9 mouse cellular contexts compared by ENCODE assay signal in the genomic region with DNA sequence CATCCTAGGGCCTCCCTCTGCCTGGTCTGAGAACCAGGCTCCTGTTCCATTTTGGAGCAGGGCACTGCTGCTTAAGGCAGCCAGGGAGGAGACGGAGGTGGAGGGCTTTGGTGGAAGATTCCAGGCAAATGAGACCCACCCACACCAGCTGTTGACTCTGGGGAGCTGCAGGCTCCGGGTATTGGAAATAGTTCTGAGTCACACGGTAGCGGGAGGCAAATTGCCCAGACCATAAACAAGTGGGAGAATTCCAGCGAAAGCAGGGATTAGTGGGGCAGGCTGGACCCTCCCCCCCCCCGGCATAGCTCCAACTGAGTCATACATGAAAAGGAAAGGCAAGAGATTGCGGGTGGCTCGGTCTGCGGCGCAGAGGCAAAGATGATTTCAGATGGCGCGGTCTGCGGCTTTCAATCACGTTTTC.
DNase-seq lines count a peak whose midpoint lies in the region; ATAC-seq and TF ChIP-seq lines count a peak whose summit lies in the region.
"Had no signal": no experiment of that assay in that cellular context is flagged by ENCODE, and none has a peak within 500 bp of the region (broad histone marks: within the 10 kb centered on the region; RNA-seq: fewer than 3 reads in every experiment).

No protein-coding gene starts in this region.

- H3K4me2 ChIP-seq in hindbrain, postnatal 0 days (ENCODE audit: low read depth, low read length) = peak overlapping the region; percentile 29
- peak overlapping the region; percentile 22 for H3K4me2 ChIP-seq in limb, embryonic 14.5 days (replicated peaks; ENCODE audit: low read depth, low read length, severe bottlenecking)
- H3K4me2 ChIP-seq in stomach, embryonic 15.5 days = peak overlapping the region; percentile 28

- peak; percentile 28 for DNase-seq in adrenal gland, postnatal 10 days
- DNase-seq in adrenal gland, adult 8-10 months = no peak
- peak; percentile 97 for DNase-seq in Muller cell, postnatal 12 days (ENCODE audit: inconsistent ontology term)
- DNase-seq in frontal cortex, postnatal 25 days (ENCODE audit: low spot score in 2 of 2) = peak; percentile 35 to 61
- peak; percentile 52 for DNase-seq in hindbrain, postnatal 0 days (ENCODE audit: low spot score)
- DNase-seq in limb, embryonic 14.5 days (ENCODE audit: low spot score) = peak; percentile 84
- no peak for DNase-seq in thymus, postnatal 0 days (ENCODE audit: low spot score)

- no peak overlapping the region for H3K4me3 ChIP-seq in hindbrain, postnatal 0 days (ENCODE audit: low read length)
- H3K4me3 ChIP-seq in limb, embryonic 14.5 days (replicated peaks; ENCODE audit: low read length) = no peak overlapping the region
- no peak overlapping the region for H3K4me3 ChIP-seq in stomach, embryonic 15.5 days (replicated peaks)
- H3K4me3 ChIP-seq: erythroblast, embryonic 14.5 days had no signal

- H3K27ac ChIP-seq in hindbrain, postnatal 0 days = no peak overlapping the region
- no peak overlapping the region for H3K27ac ChIP-seq in limb, embryonic 14.5 days (replicated peaks; ENCODE audit: low read depth, low read length)
- peak overlapping the region; percentile 35; the same call in 1 of the 2 replicates for H3K27ac ChIP-seq in stomach, embryonic 15.5 days

- no peak for TF ChIP-seq POLR2A in limb, embryonic 14.5 days (IDR thresholded peaks at IDR 0.05; ENCODE audit: borderline replicate concordance, extremely low read depth, insufficient read depth, insufficient read length)

- peaks cover 13% of the 10 kb centered on the region for H3K4me1 ChIP-seq in hindbrain, postnatal 0 days (ENCODE audit: insufficient read depth, low read length)
- peaks cover 18% of the 10 kb centered on the region for H3K4me1 ChIP-seq in limb, embryonic 14.5 days (ENCODE audit: control insufficient read depth, insufficient read depth, low read length)
- peaks cover 5% of the 10 kb centered on the region for H3K4me1 ChIP-seq in stomach, embryonic 15.5 days

- 0 out of 2 replicates have a peak, but pooled peaks have one; percentile 32 for ATAC-seq in hindbrain, postnatal 0 days
- peak; percentile 82 for ATAC-seq in limb, embryonic 14.5 days (ENCODE audit: low FRiP score, low read depth)
- ATAC-seq in stomach, embryonic 15.5 days (ENCODE audit: insufficient read depth, low FRiP score, low read depth) = peak; percentile 54; the same call in 1 of the 2 replicates

- H3K36me3 ChIP-seq in hindbrain, postnatal 0 days (ENCODE audit: insufficient read depth, low read length) = no peaks in the 10 kb centered on the region
- no peaks in the 10 kb centered on the region for H3K36me3 ChIP-seq in limb, embryonic 14.5 days (ENCODE audit: control insufficient read depth, insufficient read depth, low read length)
- H3K36me3 ChIP-seq in stomach, embryonic 15.5 days = no peaks in the 10 kb centered on the region

- H3K27me3 ChIP-seq in hindbrain, postnatal 0 days (ENCODE audit: insufficient read depth, low read length) = no peaks in the 10 kb centered on the region
- no peaks in the 10 kb centered on the region for H3K27me3 ChIP-seq in limb, embryonic 14.5 days (ENCODE audit: control insufficient read depth, insufficient read depth, low read length)
- no peaks in the 10 kb centered on the region for H3K27me3 ChIP-seq in stomach, embryonic 15.5 days (replicated peaks)

- WGBS in hindbrain, postnatal 0 days = 26% methylated on average over 14 of the region's 14 CpGs
- WGBS in limb, embryonic 14.5 days = 5% methylated on average over 14 of the region's 14 CpGs
- WGBS in stomach, embryonic 15.5 days = 14% methylated on average over 14 of the region's 14 CpGs

- H3K9me3 ChIP-seq in hindbrain, postnatal 0 days (ENCODE audit: low read length) = no peaks in the 10 kb centered on the region
- no peaks in the 10 kb centered on the region for H3K9me3 ChIP-seq in limb, embryonic 14.5 days (ENCODE audit: control insufficient read depth, low read length)
- H3K9me3 ChIP-seq in stomach, embryonic 15.5 days = no peaks in the 10 kb centered on the region

- H3K9ac ChIP-seq in hindbrain, postnatal 0 days (replicated peaks; ENCODE audit: low read length) = no peak overlapping the region; the same call in 1 of the 2 replicates
- H3K9ac ChIP-seq in limb, embryonic 14.5 days (ENCODE audit: low read depth, low read length, severe bottlenecking) = no peak overlapping the region
- no peak overlapping the region for H3K9ac ChIP-seq in stomach, embryonic 15.5 days

- no peak for TF ChIP-seq CTCF in hindbrain, postnatal 0 days (IDR thresholded peaks at IDR 0.05; ENCODE audit: low read depth)

Comparison
In these comparisons a context has a peak if more than half of its experiments do, and no peak if none do; other contexts are left out.
1. DNase-seq: peak in adrenal gland, postnatal 10 days (single experiment), Muller cell, postnatal 12 days (single experiment), frontal cortex, postnatal 25 days (2 of 2), hindbrain, postnatal 0 days (single experiment) and limb, embryonic 14.5 days (single experiment); none in adrenal gland, adult 8-10 months (single experiment) and thymus, postnatal 0 days (single experiment).
2. ATAC-seq: peak in every context shown above with its lines; median percentile 82 in limb, embryonic 14.5 days; 54 in stomach, embryonic 15.5 days; 32 in hindbrain, postnatal 0 days.
3. Peak in every context shown above with its lines, with median percentiles within 50 percentile points of each other: H3K4me2 ChIP-seq.